Mouse (Mus musculus) gastrocnemius, postnatal 36 days (tissue): ENCODE results near the gene Slc23a2. TPM values are rescaled to one million over a fixed set of nuclear protein-coding genes. Genes with fewer than 3 reads are reported as not detected.

Source experiments
- DNase-seq, 2 experiments: peaks; one replicate each; pipeline ENCODE4 v3.0.0; 2022
- intact Hi-C: fragments of 180-260 bp; cut with DNase I; formaldehyde crosslinking; loops from one replicate; pipeline ENCODE4 v1.15.1; 2025
- long read RNA-seq, 2 experiments: library from polyadenylated mRNA; stranded (forward); transcript quantifications; one replicate each; pipeline ENCODE4 v2.0.0; 2021
- total RNA-seq, 2 experiments: library from RNA; stranded (reverse); gene quantifications; 2 replicates each; pipeline ENCODE4 v1.2.3; 2021

Slc23a2 gene
- total RNA-seq = 1 to 10 TPM; 7.4 to 9.1 TPM
- long read RNA-seq, experiment 1, partial matches to known transcripts = 0 of 2 reads
- long read RNA-seq, experiment 1, other reads (novel, unspliced or antisense) = 2 of 2 reads
- long read RNA-seq, experiment 2, partial matches to known transcripts = 0 of 1 reads
- long read RNA-seq, experiment 2, other reads (novel, unspliced or antisense) = 1 of 1 reads

GRCm38 (mm10) chr2:132144971-132145691 lies at the start of gene Slc23a2:
TSS of gene Slc23a2 (minus strand) at chr2:132145108.
- intact Hi-C loops = loop anchor here (5.0 kb wide), 1 partner anchor 97 kb away; no protein-coding TSS in a partner anchor
- peak; percentile 20 to 26 for DNase-seq

GRCm38 (mm10) chr2:132190602-132191161 lies 45.8 kb upstream of the Slc23a2 start:
- intact Hi-C loops = no loop called here
- no peak for DNase-seq

- DNase-seq = no peak
- intact Hi-C loops = no loop called here
Measured at GRCm38 (mm10) chr2:132183874-132184273, 39.0 kb upstream of the Slc23a2 start.

GRCm38 (mm10) chr2:132180463-132181205 lies 35.7 kb upstream of the Slc23a2 start:
- intact Hi-C loops = no loop called here
- no peak for DNase-seq

- DNase-seq = no peak
- intact Hi-C loops = no loop called here
Measured at GRCm38 (mm10) chr2:132179371-132179770, 34.5 kb upstream of the Slc23a2 start.

GRCm38 (mm10) chr2:132177406-132177805 lies 32.5 kb upstream of the Slc23a2 start:
- no peak for DNase-seq
- intact Hi-C loops = no loop called here

GRCm38 (mm10) chr2:132176289-132176848 lies 31.5 kb upstream of the Slc23a2 start:
- DNase-seq = peak; percentile 56 to 63
- intact Hi-C loops = no loop called here

GRCm38 (mm10) chr2:132174048-132174447 lies 29.1 kb upstream of the Slc23a2 start:
- intact Hi-C loops = no loop called here
- no peak for DNase-seq

GRCm38 (mm10) chr2:132171939-132172338 lies 27.0 kb upstream of the Slc23a2 start:
- intact Hi-C loops = loop anchor here (2.0 kb wide), 1 partner anchor 43 kb away; no protein-coding TSS in a partner anchor
- no peak for DNase-seq

- no peak for DNase-seq
- intact Hi-C loops = no loop called here
Measured at GRCm38 (mm10) chr2:132169150-132169549, 24.2 kb upstream of the Slc23a2 start.

- DNase-seq = no peak
- intact Hi-C loops = no loop called here
Measured at GRCm38 (mm10) chr2:132163626-132164025, 18.7 kb upstream of the Slc23a2 start.

- intact Hi-C loops = no loop called here
Measured at GRCm38 (mm10) chr2:132157482-132157881, 12.6 kb upstream of the Slc23a2 start.

GRCm38 (mm10) chr2:132152670-132153069 lies 7.8 kb upstream of the Slc23a2 start:
- DNase-seq = no peak
- intact Hi-C loops = no loop called here

More at GRCm38 (mm10) chr2:132157482-132157881, 12.6 kb upstream of the Slc23a2 start:
- DNase-seq = no peak

GRCm38 (mm10) chr2:132151592-132151991 lies 6.7 kb upstream of the Slc23a2 start:
- intact Hi-C loops = no loop called here
- DNase-seq = peak; percentile 19 to 29

GRCm38 (mm10) chr2:132150926-132151325 lies 6.0 kb upstream of the Slc23a2 start:
- intact Hi-C loops = no loop called here
- no peak for DNase-seq

- no peak for DNase-seq
- intact Hi-C loops = no loop called here
Measured at GRCm38 (mm10) chr2:132146502-132146901, 1.6 kb upstream of the Slc23a2 start.

GRCm38 (mm10) chr2:132143943-132144927 lies 673 bp downstream of the Slc23a2 start:
- intact Hi-C loops = loop anchor here (5.0 kb wide), 1 partner anchor 98 kb away; no protein-coding TSS in a partner anchor
- DNase-seq = peak in 1 of 2 experiments; percentile 30

- no peak for DNase-seq
- intact Hi-C loops = loop anchor here (5.0 kb wide), 1 partner anchor 100 kb away; no protein-coding TSS in a partner anchor
Measured at GRCm38 (mm10) chr2:132142606-132143005, 2.3 kb downstream of the Slc23a2 start.

- DNase-seq = no peak
- intact Hi-C loops = loop anchor here (5.0 kb wide), 1 partner anchor 102 kb away; no protein-coding TSS in a partner anchor
Measured at GRCm38 (mm10) chr2:132140536-132140935, 4.4 kb downstream of the Slc23a2 start.
